28 mouse cellular contexts compared by ENCODE assay signal in the genomic region with DNA sequence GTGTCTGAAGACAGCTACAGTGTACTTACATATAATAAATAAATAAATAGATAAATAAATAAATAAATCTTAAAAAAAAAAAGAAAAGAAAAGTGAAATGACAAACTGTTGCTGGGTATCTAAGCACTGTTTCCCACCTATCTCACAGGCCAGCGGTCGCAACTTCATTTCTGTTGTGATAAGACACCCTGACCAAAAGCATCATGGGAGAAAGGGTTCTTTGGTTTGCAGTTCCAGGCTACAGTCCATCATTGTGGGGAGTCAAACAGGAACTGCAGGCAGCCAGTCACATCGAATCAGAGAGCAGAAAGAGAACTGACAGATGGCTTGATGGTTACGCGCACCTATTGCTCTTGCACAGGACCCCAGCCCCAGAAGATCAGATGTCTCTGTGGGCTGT. TPM values are rescaled to one million over a fixed set of nuclear protein-coding genes. Genes with fewer than 3 reads are reported as not detected.
"Had no signal": no experiment of that assay in that cellular context is flagged by ENCODE, and none has a peak within 500 bp of the region (broad histone marks: within the 10 kb centered on the region; RNA-seq: fewer than 3 reads in every experiment).

No protein-coding gene starts in this region.

- H3K36me3 ChIP-seq: embryonic facial prominence, embryonic 10.5 days; embryonic facial prominence, embryonic 12.5 days; embryonic facial prominence, embryonic 13.5 days; embryonic facial prominence, embryonic 15.5 days; forebrain, embryonic 10.5 days; forebrain, embryonic 12.5 days; forebrain, embryonic 15.5 days; heart, embryonic 10.5 days had no signal

- H3K9ac ChIP-seq: embryonic facial prominence, embryonic 12.5 days; embryonic facial prominence, embryonic 13.5 days; embryonic facial prominence, embryonic 15.5 days; forebrain, embryonic 12.5 days; forebrain, embryonic 13.5 days; forebrain, embryonic 15.5 days; forebrain, postnatal 0 days had no signal

- H3K9me3 ChIP-seq: embryonic facial prominence, embryonic 10.5 days; embryonic facial prominence, embryonic 12.5 days; embryonic facial prominence, embryonic 15.5 days; forebrain, embryonic 10.5 days; forebrain, embryonic 12.5 days; forebrain, embryonic 15.5 days; heart, embryonic 10.5 days had no signal

- H3K4me3 ChIP-seq: embryonic facial prominence, embryonic 10.5 days; embryonic facial prominence, embryonic 12.5 days; embryonic facial prominence, embryonic 13.5 days; embryonic facial prominence, embryonic 15.5 days; erythroblast, embryonic 14.5 days; forebrain, embryonic 10.5 days; forebrain, embryonic 12.5 days; forebrain, embryonic 13.5 days; forebrain, embryonic 15.5 days; gastrocnemius, adult 2 months; heart, adult 2 months; heart, embryonic 10.5 days had no signal

- DNase-seq: cerebellum, adult 8-10 months; cerebellum, adult 9-10 months; cerebellum, adult 9-11 months; cerebellum, postnatal 10 days; cerebellum, postnatal 14 days; cerebellum, postnatal 25 days; cerebellum, postnatal 36 days; embryo, embryonic 11 days; forebrain, postnatal 0 days; gastrocnemius, adult 2 months; gastrocnemius, postnatal 10 days; gastrocnemius, postnatal 14 days; gastrocnemius, postnatal 25 days; gastrocnemius, postnatal 36 days; heart, adult 18-20 months; heart, adult 2 months had no signal

- H3K27ac ChIP-seq: embryonic facial prominence, embryonic 10.5 days; embryonic facial prominence, embryonic 12.5 days; embryonic facial prominence, embryonic 13.5 days; embryonic facial prominence, embryonic 15.5 days; forebrain, embryonic 10.5 days; forebrain, embryonic 12.5 days; forebrain, embryonic 13.5 days; forebrain, embryonic 15.5 days; gastrocnemius, adult 2 months; heart, adult 2 months; heart, embryonic 10.5 days had no signal

RNA-seq across cellular contexts. Expression of a gene that starts 3.9 kb away (rescaled TPM):
- total RNA-seq: common myeloid progenitor, adult 5-6 weeks; granulocyte monocyte progenitor cell, adult 5-6 weeks had no signal
- polyA plus RNA-seq: erythroblast, embryonic 14.5 days had no signal
